Mouse (Mus musculus) T-helper 2 cell (primary cell): Measurements from ENCODE around the gene Nrg3.
"Not testable (repeated sequence)": the region's sequence is repeated elsewhere in the genome, so short reads cannot be mapped to it uniquely, and the experiment has no call there.

Experiments
- in situ Hi-C: fragments of 300-600 bp; cut with MboI, MseI; formaldehyde crosslinking; loops from one replicate; pipeline ENCODE4 v1.15.1; 2025; ENCODE audit warnings: high pct_unique_total_duplicates

Nrg3 gene

GRCm38 (mm10) chr14:39211472-39211871 is 261.4 kb downstream of the Nrg3 start:
- in situ Hi-C loops: no loop called here

DNA sequence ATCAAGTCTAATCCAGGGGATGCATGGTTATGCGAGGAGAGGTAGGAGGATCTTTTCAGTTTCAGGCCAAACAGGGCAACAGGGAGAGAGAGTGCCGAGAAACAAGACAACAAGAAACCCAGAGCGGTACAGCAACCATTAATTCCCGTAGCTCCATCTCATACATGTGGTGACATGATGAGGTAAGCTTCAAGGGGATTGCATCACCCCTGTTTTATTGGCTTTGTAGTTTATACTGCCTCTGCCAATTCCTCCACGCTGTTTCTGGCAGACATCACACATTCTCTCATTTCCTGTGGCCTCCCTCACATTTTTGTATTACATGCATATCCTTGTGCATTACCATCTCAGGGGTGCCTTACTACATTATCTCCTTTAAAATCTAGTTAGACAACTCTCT is 280.9 kb downstream of the Nrg3 start:
- in situ Hi-C loops: no loop called here

GRCm38 (mm10) chr14:39173709-39174108 is 299.2 kb downstream of the Nrg3 start:
- in situ Hi-C loops: no loop called here

GRCm38 (mm10) chr14:39160140-39160539 is 312.7 kb downstream of the Nrg3 start:
- in situ Hi-C loops: no loop called here

DNA sequence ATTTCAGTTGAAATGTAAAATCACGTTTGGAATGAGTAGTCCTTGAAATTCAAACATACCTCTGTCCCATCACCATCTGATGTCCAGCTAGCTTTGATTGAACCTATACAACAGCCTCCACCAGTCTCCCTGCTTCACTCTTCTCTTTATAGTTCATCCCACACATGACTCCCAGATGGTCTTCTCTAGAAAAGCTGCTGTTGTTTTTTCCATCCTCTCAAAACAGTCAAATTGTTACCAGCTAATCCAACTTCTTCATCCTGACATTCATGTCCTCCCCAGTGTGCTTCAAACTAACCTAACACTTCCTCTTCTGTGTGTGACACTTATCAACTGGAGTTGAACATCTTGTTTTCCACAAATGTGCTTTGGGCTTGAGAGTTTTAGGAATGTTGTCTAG is 317.4 kb downstream of the Nrg3 start:
- in situ Hi-C loops: no loop called here

DNA sequence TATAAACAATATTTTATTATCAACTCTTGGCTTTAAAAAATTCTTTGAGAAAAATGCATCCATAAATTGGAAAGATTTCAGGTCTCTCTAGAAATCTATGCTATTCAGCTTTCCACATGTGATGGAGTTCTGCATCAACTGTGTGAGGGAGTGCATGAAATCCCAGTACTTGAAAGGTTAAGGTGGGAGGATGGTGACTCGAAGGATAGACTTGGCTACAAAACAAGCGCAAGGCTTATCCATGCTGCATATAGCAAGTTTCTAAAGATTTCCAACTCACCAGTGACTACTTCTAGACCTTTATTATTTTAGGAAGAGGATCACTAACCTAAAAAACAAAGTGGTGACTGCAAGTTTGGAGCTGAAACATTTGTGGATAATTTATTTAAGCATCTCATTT is 343.1 kb downstream of the Nrg3 start:
- in situ Hi-C loops: no loop called here

DNA sequence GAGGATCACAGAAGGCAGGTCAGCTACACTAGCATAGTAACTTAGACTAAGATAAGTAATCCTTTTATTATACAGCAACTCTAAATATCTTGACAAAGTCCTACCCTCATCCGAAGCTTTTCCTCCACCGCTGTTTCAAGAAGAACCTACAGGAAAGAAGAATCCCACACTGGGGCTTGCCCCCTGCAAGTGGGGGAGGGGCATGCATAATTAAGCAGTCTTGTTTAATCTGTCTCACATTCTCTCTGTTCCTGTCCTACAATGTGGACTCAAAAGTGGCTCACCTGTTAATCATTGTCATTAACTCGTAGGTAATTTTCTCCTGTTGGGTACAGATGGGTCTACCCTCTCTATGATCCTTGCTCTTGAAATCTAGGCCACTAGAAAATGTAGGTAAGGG is 354.9 kb downstream of the Nrg3 start:
- in situ Hi-C loops: no loop called here

DNA sequence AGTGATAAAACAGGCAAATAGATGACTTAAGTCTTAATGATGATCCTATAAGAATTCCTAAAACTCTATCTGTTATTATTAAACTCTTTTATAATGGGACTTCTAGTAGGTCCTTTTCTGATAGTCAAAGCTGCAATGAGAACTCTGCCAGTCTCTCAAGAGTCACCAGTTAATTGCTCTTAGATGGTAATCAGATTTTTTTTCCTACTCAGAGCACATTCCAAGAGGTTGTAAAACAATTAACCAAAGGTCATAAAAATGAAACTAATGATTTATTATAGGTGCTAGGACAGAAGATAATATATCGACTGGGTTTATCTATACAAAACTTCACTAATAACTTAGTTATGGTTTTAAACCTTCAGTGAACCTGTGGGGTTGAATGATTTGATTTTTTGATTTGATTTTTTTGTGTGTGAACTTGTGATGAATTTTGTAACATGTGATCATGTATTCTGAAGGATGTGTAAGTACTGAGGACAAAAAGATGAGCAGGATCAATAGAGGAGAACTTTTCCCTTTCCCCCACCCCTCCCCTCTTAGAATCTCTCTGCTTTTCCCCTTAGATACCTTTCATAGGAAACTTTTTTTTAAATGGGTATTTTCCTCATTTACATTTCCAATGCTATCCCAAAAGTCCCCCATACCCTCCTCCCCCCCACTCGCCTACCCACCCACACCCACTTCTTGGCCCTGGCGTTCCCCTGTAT is 356.2 kb downstream of the Nrg3 start:
- in situ Hi-C loops: not testable (repeated sequence)

- in situ Hi-C loops: no loop called here
Measured at GRCm38 (mm10) chr14:39109566-39109965, 363.3 kb downstream of the Nrg3 start.

DNA sequence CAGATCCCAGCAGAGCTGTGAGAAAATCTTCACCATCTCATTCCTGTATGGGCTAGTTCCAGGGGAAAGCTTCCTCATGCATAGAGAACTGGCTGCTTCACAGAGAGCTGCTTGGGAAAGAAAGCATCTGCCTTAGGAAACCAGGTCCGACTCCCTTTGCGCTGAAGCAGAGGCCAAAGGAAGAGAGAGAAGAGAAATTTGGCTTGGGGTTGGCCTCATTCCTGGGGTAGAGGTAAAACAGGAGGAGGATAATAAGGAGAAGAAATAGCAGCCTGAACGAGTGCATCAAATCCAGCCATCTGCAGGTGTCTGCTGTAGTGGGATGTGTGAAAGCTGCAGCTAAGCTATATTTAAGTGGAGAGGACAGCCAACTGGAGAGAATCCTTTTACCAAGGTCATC is 366.1 kb downstream of the Nrg3 start:
- in situ Hi-C loops: no loop called here

DNA sequence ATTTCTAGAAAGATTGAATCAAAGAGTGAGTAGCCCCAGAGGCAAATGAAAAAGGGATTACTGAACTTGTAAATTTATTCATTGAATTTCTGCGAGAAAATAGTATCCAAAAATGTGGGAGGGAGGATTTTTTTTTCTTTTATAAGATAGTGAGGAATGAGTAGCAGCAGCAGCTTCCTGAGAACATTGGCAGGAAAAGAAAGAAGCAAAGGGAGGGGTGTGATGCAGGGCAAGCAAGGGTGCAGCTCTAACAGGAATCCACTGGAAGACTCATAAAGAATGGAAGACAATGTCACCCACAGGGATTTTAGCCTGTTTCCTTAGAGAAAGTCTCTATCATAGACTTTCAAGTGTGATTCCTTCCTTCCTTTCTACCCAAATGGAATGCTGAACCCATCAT is 377.7 kb downstream of the Nrg3 start:
- in situ Hi-C loops: no loop called here

DNA sequence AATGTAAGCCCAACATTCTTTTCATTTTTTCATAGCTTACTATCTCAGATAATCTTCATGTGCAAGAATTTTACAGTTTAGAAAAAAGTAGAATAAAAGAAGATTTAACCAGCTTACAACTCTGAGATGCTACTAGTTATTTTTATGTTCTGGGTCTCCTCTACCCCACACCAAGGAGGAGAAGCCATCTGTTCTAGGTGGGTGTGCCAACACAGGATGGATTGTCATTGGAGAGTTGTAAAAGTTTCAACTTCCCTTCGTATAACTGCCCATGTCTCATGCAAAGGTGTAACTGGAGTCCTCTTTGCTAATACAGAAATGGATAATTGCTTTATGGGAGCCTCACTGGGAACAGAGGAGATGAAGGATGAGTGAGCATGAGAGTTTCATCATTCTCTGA is 393.4 kb downstream of the Nrg3 start:
- in situ Hi-C loops: no loop called here

- in situ Hi-C loops: no loop called here
Measured at GRCm38 (mm10) chr14:39051542-39051941, 421.3 kb downstream of the Nrg3 start.

DNA sequence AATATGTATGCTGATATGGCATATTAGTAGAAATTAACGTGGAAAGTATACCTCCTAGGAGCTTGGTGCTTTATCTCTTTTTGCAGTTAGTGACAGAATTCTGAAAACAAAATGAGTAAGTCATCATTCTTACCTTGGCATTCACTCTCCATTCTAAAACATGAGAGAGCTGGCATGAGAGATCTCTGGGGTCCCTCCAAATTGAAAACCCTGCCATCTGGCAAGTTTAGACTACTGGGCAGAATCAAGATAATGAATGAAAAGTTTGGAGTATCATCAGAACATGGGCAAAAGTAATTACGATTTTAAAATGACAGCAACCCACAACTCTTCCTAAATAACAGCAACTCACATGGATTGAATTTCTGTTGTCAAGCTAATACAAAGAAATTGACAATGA is 423.9 kb downstream of the Nrg3 start:
- in situ Hi-C loops: no loop called here

DNA sequence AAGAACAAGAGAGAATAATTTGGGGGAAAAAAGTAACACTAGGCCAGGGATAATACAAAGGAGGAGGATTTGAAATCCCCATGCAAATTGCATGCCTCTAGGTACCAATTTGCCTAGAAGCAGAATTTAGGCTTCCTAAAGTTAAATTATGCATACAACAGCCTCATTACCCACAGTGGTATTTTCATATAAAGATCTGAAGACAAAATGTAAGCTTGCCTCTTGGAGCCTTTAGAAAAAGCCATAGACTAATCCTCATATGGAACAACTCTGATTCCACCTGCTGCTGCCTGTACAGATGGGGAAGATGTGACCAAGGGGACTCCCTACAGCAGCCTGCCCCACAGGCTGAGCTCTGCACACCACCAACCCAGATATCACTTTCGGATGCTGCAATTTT is 428.6 kb downstream of the Nrg3 start:
- in situ Hi-C loops: no loop called here

DNA sequence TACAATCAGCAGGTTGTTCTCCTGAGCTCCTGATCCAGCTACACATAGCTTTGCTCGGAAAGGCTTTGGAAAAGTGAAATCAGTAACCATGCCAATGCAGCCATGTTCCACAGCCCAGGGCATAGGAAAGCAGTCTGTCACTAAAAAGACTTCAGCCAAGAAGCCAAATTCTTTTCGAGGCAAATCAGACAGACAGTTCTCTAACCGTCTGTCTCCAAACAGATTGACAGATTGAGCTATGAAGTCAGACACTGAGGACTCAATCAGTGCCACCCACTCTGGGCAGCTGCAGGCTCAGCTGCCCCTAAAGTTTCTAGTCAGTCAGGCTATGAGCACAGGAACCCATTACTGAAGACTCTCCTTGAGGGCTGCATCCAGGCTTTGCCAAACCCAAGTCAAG is 429.1 kb downstream of the Nrg3 start:
- in situ Hi-C loops: no loop called here

GRCm38 (mm10) chr14:39043384-39043783 is 429.5 kb downstream of the Nrg3 start:
- in situ Hi-C loops: no loop called here

- in situ Hi-C loops: no loop called here
Measured at GRCm38 (mm10) chr14:39039046-39039445, 433.8 kb downstream of the Nrg3 start.

DNA sequence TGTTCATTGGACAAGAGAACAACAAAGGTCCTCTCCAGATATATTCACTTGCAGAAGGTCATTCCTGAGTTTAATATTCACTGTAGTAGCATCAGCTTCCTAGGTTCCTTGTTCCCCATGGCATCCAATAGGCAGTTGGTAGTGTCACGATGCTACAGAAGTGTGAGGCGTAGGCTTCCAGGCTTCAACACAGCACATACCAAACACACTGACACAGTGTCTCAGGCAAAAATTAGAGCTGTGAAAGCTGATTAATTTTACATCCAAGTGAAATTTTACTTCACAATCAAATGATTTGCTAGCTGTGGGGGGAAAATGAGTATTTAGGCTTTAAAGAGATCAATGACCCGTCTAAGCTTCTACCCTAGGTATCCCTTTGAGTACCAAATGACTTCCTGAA is 438.4 kb downstream of the Nrg3 start:
- in situ Hi-C loops: no loop called here

GRCm38 (mm10) chr14:39023065-39023464 is 449.8 kb downstream of the Nrg3 start:
- in situ Hi-C loops: no loop called here

DNA sequence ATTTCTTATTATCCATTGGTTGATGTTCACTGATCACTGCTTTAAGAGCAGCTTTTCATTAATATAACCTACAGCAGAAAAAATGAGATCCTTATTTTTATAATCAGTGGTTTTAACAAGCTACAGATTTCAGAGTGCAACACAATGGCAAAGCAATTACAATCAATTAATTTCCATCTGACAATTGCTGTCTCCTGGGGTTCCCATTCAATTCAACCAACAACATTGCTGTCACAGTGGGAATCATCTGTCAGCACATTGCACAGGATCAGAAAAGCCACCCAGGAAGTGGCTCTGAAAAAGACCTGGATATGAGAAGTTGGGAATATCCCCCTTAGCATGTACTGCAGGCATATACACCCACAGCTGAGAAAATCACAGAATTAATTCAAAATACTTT is 458.8 kb downstream of the Nrg3 start:
- in situ Hi-C loops: no loop called here

- in situ Hi-C loops: no loop called here
Measured at GRCm38 (mm10) chr14:38997843-38998242, 475.0 kb downstream of the Nrg3 start.

GRCm38 (mm10) chr14:38992574-38992866 is 480.4 kb downstream of the Nrg3 start:
- in situ Hi-C loops: no loop called here

DNA sequence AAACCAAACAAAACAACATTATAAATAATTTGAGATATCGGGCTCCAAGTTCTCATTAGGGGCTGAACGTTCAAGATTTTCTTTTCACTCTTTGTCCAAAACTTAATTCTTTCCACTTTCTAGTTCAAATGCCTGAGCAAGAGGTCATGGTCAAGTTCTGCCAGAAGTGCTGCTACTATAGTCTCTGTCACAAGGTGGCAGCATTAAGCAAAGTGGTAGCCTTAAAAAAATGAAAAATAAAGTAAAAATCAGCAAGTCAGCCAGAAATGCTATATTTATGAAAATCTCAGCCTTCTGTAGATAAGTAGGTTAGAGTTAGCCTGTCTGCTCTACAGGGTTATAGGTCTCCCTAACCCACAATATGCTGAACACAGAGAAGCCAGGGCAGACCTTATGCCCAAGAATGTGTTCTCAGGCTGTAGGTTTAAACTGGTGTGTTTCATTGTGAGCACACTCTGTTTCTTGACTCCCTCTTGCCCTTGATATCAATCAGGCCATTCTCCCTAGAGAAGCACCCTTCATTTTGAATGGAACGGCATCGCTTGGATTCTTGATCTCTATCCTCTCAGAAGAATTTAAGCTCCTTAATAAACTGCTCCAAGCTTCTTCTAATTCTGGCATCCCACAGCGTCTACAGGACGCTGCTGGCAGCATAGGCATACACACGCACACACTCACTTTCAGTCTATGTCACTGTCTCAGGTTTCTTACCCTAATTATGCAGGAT is 480.9 kb downstream of the Nrg3 start:
- in situ Hi-C loops: no loop called here
